Mouse (Mus musculus): Measurements from ENCODE around the gene Cd5l. TPM values are rescaled to one million over a fixed set of nuclear protein-coding genes. Genes with fewer than 3 reads are reported as not detected.
"Not testable (repeated sequence)": the region's sequence is repeated elsewhere in the genome, so short reads cannot be mapped to it uniquely, and the experiment has no call there.

Cd5l gene
- polyA plus RNA-seq, 1 experiment, result 6.9 TPM

GRCm38 (mm10) chr3:87365691-87366090 is 8.0 kb downstream of the Cd5l start:
- no peaks in the 10 kb centered on the region for H3K27me3 ChIP-seq (ENCODE audit: control insufficient read depth, insufficient read depth, low read length)
- no peak overlapping the region for H3K27ac ChIP-seq (ENCODE audit: control insufficient read depth, insufficient read depth, low read depth, low read length)
- no peaks in the 10 kb centered on the region for H3K4me1 ChIP-seq (ENCODE audit: control insufficient read depth, insufficient read depth, low read length)
- no peak overlapping the region for H3K4me3 ChIP-seq (ENCODE audit: control insufficient read depth, low read depth, low read length)
- no peaks in the 10 kb centered on the region for H3K36me3 ChIP-seq (ENCODE audit: control insufficient read depth, insufficient read depth, low read length)
- no peak for TF ChIP-seq CTCF (IDR thresholded peaks at IDR 0.05; ENCODE audit: control insufficient read depth, insufficient read depth, insufficient replicate concordance, low read depth, low read length)
- no peak for TF ChIP-seq POLR2A (IDR thresholded peaks at IDR 0.05; ENCODE audit: control insufficient read depth, low read depth, low read length)

DNA sequence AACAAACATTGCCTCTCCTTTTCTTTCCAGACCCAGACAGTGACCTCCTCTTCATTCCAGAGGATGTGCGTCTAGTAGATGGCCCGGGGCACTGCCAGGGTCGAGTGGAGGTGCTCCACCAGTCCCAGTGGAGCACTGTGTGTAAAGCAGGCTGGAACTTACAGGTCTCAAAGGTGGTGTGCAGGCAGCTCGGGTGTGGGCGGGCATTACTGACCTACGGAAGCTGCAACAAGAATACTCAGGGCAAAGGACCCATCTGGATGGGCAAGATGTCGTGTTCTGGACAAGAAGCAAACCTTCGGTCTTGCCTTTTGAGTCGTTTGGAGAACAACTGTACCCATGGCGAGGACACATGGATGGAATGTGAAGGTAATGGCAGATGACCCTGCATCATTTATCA is 9.8 kb downstream of the Cd5l start:
- Histone ChIP-seq H3K4me1 (ENCODE audit: control insufficient read depth, insufficient read depth, low read length) (no peaks in the 10 kb centered on the region), H3K27me3 (ENCODE audit: control insufficient read depth, insufficient read depth, low read length) (no peaks in the 10 kb centered on the region), H3K4me3 (ENCODE audit: control insufficient read depth, low read depth, low read length) (no peak overlapping the region), H3K36me3 (ENCODE audit: control insufficient read depth, insufficient read depth, low read length) (no peaks in the 10 kb centered on the region), H3K27ac (ENCODE audit: control insufficient read depth, insufficient read depth, low read depth, low read length) (no peak overlapping the region)
- TF ChIP-seq POLR2A (IDR thresholded peaks at IDR 0.05; ENCODE audit: control insufficient read depth, low read depth, low read length) (no peak), CTCF (IDR thresholded peaks at IDR 0.05; ENCODE audit: control insufficient read depth, insufficient read depth, insufficient replicate concordance, low read depth, low read length) (no peak)

DNA sequence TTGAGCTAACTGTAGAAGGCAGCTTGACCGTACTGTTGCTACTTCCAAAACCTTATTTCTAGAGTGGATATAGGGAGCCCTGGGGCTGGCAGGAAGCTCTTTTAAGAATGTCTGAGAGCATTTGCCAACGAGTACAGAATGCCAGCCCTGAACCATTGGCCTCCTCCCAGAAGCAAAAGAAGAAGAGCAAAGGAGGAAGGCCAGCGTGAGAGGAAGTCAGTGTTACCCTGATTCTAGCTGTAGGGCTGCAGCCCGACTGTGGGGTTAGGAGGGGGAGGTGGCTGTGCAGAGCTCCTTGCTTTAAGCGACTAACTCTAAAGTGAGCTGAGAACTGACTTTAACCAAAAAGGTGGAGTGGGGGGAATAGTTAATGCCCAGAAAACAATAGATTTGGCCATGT is 11.5 kb downstream of the Cd5l start:
- Histone ChIP-seq H3K27me3 (ENCODE audit: control insufficient read depth, insufficient read depth, low read length) (no peaks in the 10 kb centered on the region), H3K4me3 (ENCODE audit: control insufficient read depth, low read depth, low read length) (no peak overlapping the region), H3K4me1 (ENCODE audit: control insufficient read depth, insufficient read depth, low read length) (no peaks in the 10 kb centered on the region), H3K27ac (ENCODE audit: control insufficient read depth, insufficient read depth, low read depth, low read length) (no peak overlapping the region), H3K36me3 (ENCODE audit: control insufficient read depth, insufficient read depth, low read length) (no peaks in the 10 kb centered on the region)
- TF ChIP-seq POLR2A (IDR thresholded peaks at IDR 0.05; ENCODE audit: control insufficient read depth, low read depth, low read length) (no peak), CTCF (IDR thresholded peaks at IDR 0.05; ENCODE audit: control insufficient read depth, insufficient read depth, insufficient replicate concordance, low read depth, low read length) (no peak)

GRCm38 (mm10) chr3:87376195-87377165 is 18.8 kb downstream of the Cd5l start, which contains the start of gene Fcrl1:
Fcrl1 (plus strand) TSS chr3:87376387.
- Histone ChIP-seq H3K27ac (ENCODE audit: control insufficient read depth, insufficient read depth, low read depth, low read length) (no peak within 1 kb of the TSS), H3K36me3 (ENCODE audit: control insufficient read depth, insufficient read depth, low read length) (no peaks in the 10 kb centered on the region), H3K4me1 (ENCODE audit: control insufficient read depth, insufficient read depth, low read length) (no peaks in the 10 kb centered on the region), H3K27me3 (ENCODE audit: control insufficient read depth, insufficient read depth, low read length) (no peaks in the 10 kb centered on the region), H3K4me3 (ENCODE audit: control insufficient read depth, low read depth, low read length) (no peak within 1 kb of the TSS)
- no peak for TF ChIP-seq POLR2A (IDR thresholded peaks at IDR 0.05; ENCODE audit: control insufficient read depth, low read depth, low read length)
- no peak for TF ChIP-seq CTCF (IDR thresholded peaks at IDR 0.05; ENCODE audit: control insufficient read depth, insufficient read depth, insufficient replicate concordance, low read depth, low read length)

DNA sequence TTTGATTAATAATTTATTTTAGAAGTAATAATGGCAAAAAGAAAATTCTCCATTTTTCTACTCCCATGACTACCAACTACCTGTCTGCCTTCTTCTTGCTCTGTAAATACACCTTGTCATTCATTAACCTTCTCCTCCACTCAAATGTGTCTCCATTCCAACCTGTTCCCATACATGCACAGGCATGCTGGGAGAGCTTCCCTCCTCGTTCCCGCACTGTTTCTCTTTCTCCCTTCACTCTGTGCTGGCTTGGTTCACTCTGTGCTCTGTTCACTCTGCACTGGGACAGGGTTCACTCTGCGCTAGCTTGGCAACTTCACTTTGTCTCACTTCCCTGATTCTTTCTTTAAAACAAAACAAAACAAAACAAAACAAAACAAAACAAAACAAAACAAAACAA is 19.5 kb downstream of the Cd5l start:
- Histone ChIP-seq H3K4me3 (ENCODE audit: control insufficient read depth, low read depth, low read length) (no peak overlapping the region), H3K27ac (ENCODE audit: control insufficient read depth, insufficient read depth, low read depth, low read length) (no peak overlapping the region), H3K36me3 (ENCODE audit: control insufficient read depth, insufficient read depth, low read length) (no peaks in the 10 kb centered on the region), H3K4me1 (ENCODE audit: control insufficient read depth, insufficient read depth, low read length) (no peaks in the 10 kb centered on the region), H3K27me3 (ENCODE audit: control insufficient read depth, insufficient read depth, low read length) (no peaks in the 10 kb centered on the region)
- TF ChIP-seq CTCF (IDR thresholded peaks at IDR 0.05; ENCODE audit: control insufficient read depth, insufficient read depth, insufficient replicate concordance, low read depth, low read length) (no peak), POLR2A (IDR thresholded peaks at IDR 0.05; ENCODE audit: control insufficient read depth, low read depth, low read length) (no peak)

DNA sequence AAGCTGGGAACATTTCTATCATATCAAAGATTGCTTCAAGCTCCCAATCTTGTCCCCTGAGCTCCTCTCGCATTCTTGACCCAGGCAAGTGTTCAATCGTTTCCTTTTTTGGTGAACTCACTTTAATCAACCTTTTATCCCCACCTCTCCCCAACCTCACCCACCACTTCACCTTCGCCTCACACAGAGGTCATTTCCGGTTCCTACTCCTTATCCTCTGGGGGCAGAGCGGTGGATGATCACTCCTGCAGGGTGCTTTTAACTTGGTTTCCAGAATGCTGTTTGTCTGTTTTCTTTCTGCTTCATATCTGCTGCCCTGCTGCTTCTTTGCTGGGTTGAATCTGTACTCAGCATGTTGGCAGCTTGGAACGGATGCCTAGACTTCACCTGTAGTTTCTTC is 20.0 kb downstream of the Cd5l start:
- no peaks in the 10 kb centered on the region for H3K36me3 ChIP-seq (ENCODE audit: control insufficient read depth, insufficient read depth, low read length)
- TF ChIP-seq POLR2A (IDR thresholded peaks at IDR 0.05; ENCODE audit: control insufficient read depth, low read depth, low read length), result no peak
- TF ChIP-seq CTCF (IDR thresholded peaks at IDR 0.05; ENCODE audit: control insufficient read depth, insufficient read depth, insufficient replicate concordance, low read depth, low read length), result no peak
- no peaks in the 10 kb centered on the region for H3K27me3 ChIP-seq (ENCODE audit: control insufficient read depth, insufficient read depth, low read length)
- no peak overlapping the region for H3K27ac ChIP-seq (ENCODE audit: control insufficient read depth, insufficient read depth, low read depth, low read length)
- no peak overlapping the region for H3K4me3 ChIP-seq (ENCODE audit: control insufficient read depth, low read depth, low read length)
- H3K4me1 ChIP-seq (ENCODE audit: control insufficient read depth, insufficient read depth, low read length), result no peaks in the 10 kb centered on the region

- H3K36me3 ChIP-seq (ENCODE audit: control insufficient read depth, insufficient read depth, low read length); H3K4me3 ChIP-seq (ENCODE audit: control insufficient read depth, low read depth, low read length); H3K27me3 ChIP-seq (ENCODE audit: control insufficient read depth, insufficient read depth, low read length); H3K27ac ChIP-seq (ENCODE audit: control insufficient read depth, insufficient read depth, low read depth, low read length); H3K4me1 ChIP-seq (ENCODE audit: control insufficient read depth, insufficient read depth, low read length): not testable (repeated sequence)
These were observed 22.1 kb downstream of the Cd5l start for GRCm38 (mm10) chr3:87379641-87380315.
